1 mouse cellular context compared by ENCODE assay signal in genomic region chr9:65460198-65460597, GRCm38 (mm10).
TF ChIP-seq lines count a peak whose summit lies in the region.

No protein-coding gene starts in this region.

TF ChIP-seq in CH12.LX, 34 proteins besides CTCF, POLR2A, EP300 and RAD21:
- TF ChIP-seq MAFK (IDR thresholded peaks at IDR 0.05; ENCODE audit: insufficient replicate concordance, low read length), result 0 out of 2 replicates have a peak, but pooled peaks have one; percentile 5
- TF ChIP-seq IRF4 (IDR thresholded peaks at IDR 0.05; ENCODE audit: low read depth, low read length), result no peak
